Mouse (Mus musculus) gastrocnemius, adult 8-10 months (tissue): Measurements from ENCODE around the gene Uba2. TPM values are rescaled to one million over a fixed set of nuclear protein-coding genes. Genes with fewer than 3 reads are reported as not detected.
"Not testable (repeated sequence)": the region's sequence is repeated elsewhere in the genome, so short reads cannot be mapped to it uniquely, and the experiment has no call there.

Source experiments
- DNase-seq, 2 experiments: peaks; one replicate each; pipeline ENCODE4 v3.0.0; 2022; ENCODE audit warnings: low spot score in 2 of 2
- total RNA-seq, 4 experiments: library from RNA; stranded (reverse); gene quantifications; 2 replicates each; pipeline ENCODE4 v1.2.4; 2022

Uba2 gene
- 10 to 100 TPM; 33.2 to 42.5 (median 37.5) TPM for total RNA-seq

GRCm38 (mm10) chr7:34169454-34169853 is at the start of gene Uba2:
Uba2 (minus strand) TSS chr7:34169599.
- DNase-seq, result no peak

GRCm38 (mm10) chr7:34218496-34218895 is 49.1 kb upstream of the Uba2 start:
- DNase-seq, result no peak

GRCm38 (mm10) chr7:34216474-34216873 is 47.1 kb upstream of the Uba2 start:
- no peak for DNase-seq

GRCm38 (mm10) chr7:34215481-34215880 is 46.1 kb upstream of the Uba2 start:
- peak; percentile 73 to 88 for DNase-seq

- DNase-seq, result no peak
Observed at GRCm38 (mm10) chr7:34214644-34215043, 45.2 kb upstream of the Uba2 start.

GRCm38 (mm10) chr7:34213281-34213680 is 43.9 kb upstream of the Uba2 start:
- no peak for DNase-seq

GRCm38 (mm10) chr7:34208027-34208745 is 38.8 kb upstream of the Uba2 start:
- DNase-seq, result no peak

GRCm38 (mm10) chr7:34206331-34206730 is 36.9 kb upstream of the Uba2 start:
- no peak for DNase-seq

GRCm38 (mm10) chr7:34202147-34202546 is 32.7 kb upstream of the Uba2 start:
- DNase-seq, result not testable (repeated sequence)

- DNase-seq, result no peak
Observed at GRCm38 (mm10) chr7:34200829-34201228, 31.4 kb upstream of the Uba2 start.

- DNase-seq, result no peak
Observed at GRCm38 (mm10) chr7:34198346-34198745, 28.9 kb upstream of the Uba2 start.

GRCm38 (mm10) chr7:34196132-34197128 is 27.0 kb upstream of the Uba2 start, which contains the start of gene Pdcd2l:
Pdcd2l (minus strand) TSS chr7:34196661.
- peak; percentile 70 to 83 for DNase-seq

GRCm38 (mm10) chr7:34195632-34196031 is 26.2 kb upstream of the Uba2 start:
- DNase-seq, result no peak

GRCm38 (mm10) chr7:34192825-34193224 is 23.4 kb upstream of the Uba2 start:
- no peak for DNase-seq

- DNase-seq, result no peak
Observed at GRCm38 (mm10) chr7:34189376-34189989, 20.1 kb upstream of the Uba2 start.

GRCm38 (mm10) chr7:34183794-34184193 is 14.4 kb upstream of the Uba2 start:
- no peak for DNase-seq

- no peak for DNase-seq
Observed at GRCm38 (mm10) chr7:34183356-34183755, 14.0 kb upstream of the Uba2 start.

- not testable (repeated sequence) for DNase-seq
Observed at GRCm38 (mm10) chr7:34176241-34176640, 6.8 kb upstream of the Uba2 start.

- DNase-seq, result no peak
Observed at GRCm38 (mm10) chr7:34172251-34172650, 2.9 kb upstream of the Uba2 start.

GRCm38 (mm10) chr7:34168470-34169251 is 738 bp downstream of the Uba2 start:
- peak; percentile 88 to 89 for DNase-seq
